Mouse (Mus musculus): ENCODE data around the gene Calm5.

DNA sequence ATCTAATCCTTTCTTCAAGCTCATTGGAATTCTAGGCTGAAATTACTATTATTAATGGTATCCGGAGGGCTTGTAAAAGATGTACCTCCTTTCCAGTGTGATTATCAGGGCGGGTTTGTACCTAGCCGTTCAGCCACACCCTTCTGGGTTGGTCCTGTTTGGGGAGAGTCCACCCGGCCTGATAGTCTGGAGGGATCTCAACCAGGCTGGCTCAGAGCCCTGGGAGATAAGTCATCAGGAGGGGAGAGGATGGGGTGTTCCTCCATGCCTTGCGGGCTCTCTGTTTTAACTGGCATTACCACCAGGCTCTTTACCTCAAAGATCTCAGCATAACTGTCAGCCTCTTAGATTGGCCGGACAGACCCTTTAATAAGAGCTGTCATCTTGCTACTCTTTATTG is 13.2 kb downstream of the Calm5 start:
- no peak for TF ChIP-seq CTCF (IDR thresholded peaks at IDR 0.05; ENCODE audit: control insufficient read depth, insufficient read depth, insufficient replicate concordance, low read depth, low read length)
- TF ChIP-seq POLR2A (IDR thresholded peaks at IDR 0.05; ENCODE audit: control insufficient read depth, low read depth, low read length) = no peak

Measured in testis, adult 2 months (tissue).